Mouse (Mus musculus) olfactory bulb, adult 2 months (tissue): Measurements from ENCODE around the gene Tnc. TPM values are rescaled to one million over a fixed set of nuclear protein-coding genes. Genes with fewer than 3 reads are reported as not detected.

Experiments
- H3K27ac ChIP-seq: fragments of 200-500 bp; 2 replicates; pipeline ENCODE4 v1.5.1; 2012; ENCODE audit warnings: low read depth, low read length; ENCODE audit not compliant: insufficient read depth
- H3K4me1 ChIP-seq: fragments of 200-500 bp; 2 replicates; pipeline ENCODE4 v1.6.1; 2012; ENCODE audit warnings: low read length; ENCODE audit not compliant: control insufficient read depth, insufficient read depth
- H3K4me3 ChIP-seq: fragments of 200-500 bp; 2 replicates; pipeline ENCODE4 v1.5.1; 2012; ENCODE audit warnings: mild to moderate bottlenecking, low read depth, low read length, moderate library complexity; ENCODE audit not compliant: insufficient read depth
- CTCF ChIP-seq: fragments of 200-500 bp; IDR thresholded peaks from 2 replicates; pipeline ENCODE4 v1.5.1; 2012; ENCODE audit warnings: low read depth, mild to moderate bottlenecking, low read length, moderate library complexity; ENCODE audit not compliant: insufficient read depth
- POLR2A ChIP-seq: fragments of 200-500 bp; IDR thresholded peaks from 2 replicates; pipeline ENCODE4 v1.6.1; 2012; ENCODE audit warnings: mild to moderate bottlenecking, low read depth, low read length, moderate library complexity; ENCODE audit not compliant: insufficient read depth
- WGBS: fragments of 180-500 bp; shearing (Covaris S2); methylation state at CpG from one replicate; pipeline ENCODE4 v1.1.7; 2018; 5-methylcytosine and 5-hydroxymethylcytosine counted together
- polyA plus RNA-seq: library from polyadenylated mRNA; stranded (reverse); fragments of >200 nt; gene quantifications from 2 replicates; pipeline ENCODE4 v1.2.4, GENCODE M21; 2012; ENCODE audit warnings: low replicate concordance; ENCODE audit not compliant: missing spikeins, insufficient read depth, insufficient read length

Tnc gene
- polyA plus RNA-seq, 1 experiment = not detected

DNA sequence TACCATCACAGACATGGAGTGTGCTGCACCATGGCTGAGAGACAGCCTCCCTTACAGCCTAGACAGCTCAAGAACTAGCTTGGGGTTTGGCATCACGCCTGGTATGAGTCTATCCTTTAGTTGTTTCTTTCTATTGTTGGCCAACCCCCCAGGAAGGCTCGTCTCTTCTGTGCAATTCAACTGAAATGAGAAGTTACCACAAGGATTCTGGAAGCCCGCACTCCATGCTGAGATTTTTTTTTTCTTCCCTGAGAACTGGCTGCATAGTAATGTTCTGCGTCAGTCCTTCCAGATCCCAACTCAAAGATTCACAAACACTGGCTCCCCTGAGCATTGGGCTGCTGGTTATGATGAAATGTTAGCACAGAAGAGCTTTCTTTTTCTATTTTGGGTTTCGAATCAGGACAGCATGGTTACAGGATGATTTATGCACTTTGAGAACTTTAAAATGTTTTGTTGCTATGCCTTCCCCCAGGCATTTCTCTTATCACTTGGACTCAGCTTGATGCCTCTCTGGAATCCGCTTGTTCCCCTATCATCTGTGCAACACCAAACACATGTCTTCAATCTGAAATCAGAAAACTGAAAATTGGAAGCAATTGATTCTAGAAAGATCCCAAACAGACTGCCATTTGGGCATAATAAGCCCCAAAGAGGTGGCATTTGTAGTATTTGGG lies 29.7 kb upstream of the Tnc start:
- Histone ChIP-seq H3K4me3 (no peak overlapping the region), H3K4me1 (no peaks in the 10 kb centered on the region), H3K27ac (no peak overlapping the region)
- TF ChIP-seq CTCF (no peak), POLR2A (no peak)
- WGBS = 71% methylated on average over 6 of the region's 6 CpGs

- H3K27ac ChIP-seq = no peak overlapping the region
- TF ChIP-seq POLR2A = no peak
- TF ChIP-seq CTCF = no peak
- H3K4me1 ChIP-seq = no peaks in the 10 kb centered on the region
- no peak overlapping the region for H3K4me3 ChIP-seq
These were observed 27.9 kb upstream of the Tnc start for GRCm38 (mm10) chr4:64074725-64075124.

- TF ChIP-seq POLR2A = no peak
- no peak for TF ChIP-seq CTCF
- WGBS = 71% methylated on average over 7 of the region's 7 CpGs
- no peak overlapping the region for H3K27ac ChIP-seq
- no peak overlapping the region for H3K4me3 ChIP-seq
- H3K4me1 ChIP-seq = no peaks in the 10 kb centered on the region
These were observed 20.6 kb upstream of the Tnc start for GRCm38 (mm10) chr4:64067394-64067793.

DNA sequence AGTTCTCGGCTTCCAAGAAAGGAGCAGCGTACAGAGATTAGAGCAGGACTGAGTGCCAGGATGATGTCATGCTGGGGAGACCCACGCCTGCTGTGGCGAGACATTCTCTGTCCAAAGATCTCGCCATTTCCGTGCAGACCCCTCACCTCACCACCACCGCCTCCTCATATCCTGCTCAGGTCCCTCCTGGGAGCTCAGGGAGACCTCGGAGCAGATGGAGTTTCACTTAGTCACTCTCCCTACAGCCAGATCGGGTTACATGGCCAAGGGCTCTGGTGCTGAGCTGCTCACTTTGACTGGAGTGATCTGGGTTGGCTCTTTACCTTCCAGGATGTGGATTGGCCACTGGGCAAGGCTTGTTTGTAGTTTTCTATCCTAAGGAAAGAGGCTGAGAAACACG lies 18.5 kb upstream of the Tnc start:
- H3K4me1 ChIP-seq = no peaks in the 10 kb centered on the region
- 48% methylated on average over 10 of the region's 10 CpGs for WGBS
- H3K27ac ChIP-seq = no peak overlapping the region
- H3K4me3 ChIP-seq = no peak overlapping the region
- no peak for TF ChIP-seq CTCF
- no peak for TF ChIP-seq POLR2A

DNA sequence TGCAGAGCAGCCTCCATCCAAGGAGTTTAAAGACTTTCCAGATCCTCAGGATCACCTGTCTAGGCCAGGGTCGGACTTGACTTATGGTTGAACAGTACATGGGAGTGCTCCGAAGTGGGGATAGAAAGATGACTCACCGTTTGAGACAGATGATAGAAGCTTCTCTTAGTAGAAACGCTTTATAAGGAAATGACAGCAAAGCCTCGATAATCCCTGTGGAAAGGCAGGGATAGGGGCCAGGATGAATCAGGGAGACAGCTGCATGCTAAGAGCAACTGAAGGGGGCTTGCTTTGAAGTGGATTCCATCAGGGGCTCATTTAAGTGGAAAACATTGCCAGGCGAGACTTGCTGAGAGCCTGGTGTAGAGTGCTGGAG lies 12.0 kb upstream of the Tnc start:
- Histone ChIP-seq H3K4me1 (no peaks in the 10 kb centered on the region), H3K27ac (no peak overlapping the region), H3K4me3 (no peak overlapping the region)
- no peak for TF ChIP-seq CTCF
- no peak for TF ChIP-seq POLR2A
- WGBS = 68% methylated on average over 6 of the region's 6 CpGs

DNA sequence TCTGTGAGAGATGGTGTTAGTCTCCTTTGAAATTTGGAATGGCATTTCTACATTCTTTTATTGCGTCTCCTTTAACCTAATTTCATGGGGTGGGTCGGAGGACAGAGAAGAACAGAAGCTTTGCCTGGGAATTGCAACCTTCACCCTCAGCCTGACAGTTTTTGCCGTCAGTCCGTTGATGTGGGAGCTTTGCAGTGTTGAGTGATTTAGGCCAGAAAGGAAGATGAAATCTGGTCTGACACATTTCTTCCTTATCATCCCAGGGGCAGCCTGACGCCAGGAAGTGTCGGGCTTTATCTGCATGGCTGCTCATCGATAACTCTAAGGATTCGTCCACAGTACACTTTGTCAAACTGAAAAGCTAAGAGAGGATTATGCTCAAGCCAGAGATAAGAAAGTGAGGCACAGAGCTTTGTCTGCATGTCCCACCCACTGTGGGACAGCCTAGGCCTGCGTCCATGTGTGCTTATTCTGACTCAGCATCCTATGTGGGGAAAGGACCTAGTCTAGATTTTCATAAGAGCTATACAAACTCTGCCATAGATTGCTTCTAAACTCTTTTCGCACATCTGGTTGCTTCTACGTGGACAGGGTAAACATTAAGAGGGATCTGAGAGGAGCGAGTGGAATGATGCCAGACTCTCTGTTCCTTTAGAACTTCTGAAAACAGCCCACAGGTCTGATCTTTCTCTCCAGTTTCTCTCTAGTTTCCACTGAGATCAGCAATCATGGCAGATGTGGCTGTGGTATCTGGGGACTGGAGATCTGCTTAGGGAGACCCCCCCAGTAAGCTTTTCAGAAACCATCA lies 11.4 kb upstream of the Tnc start:
- TF ChIP-seq POLR2A = no peak
- no peak for TF ChIP-seq CTCF
- WGBS = 80% methylated on average over 12 of the region's 12 CpGs
- H3K27ac ChIP-seq = no peak overlapping the region

DNA sequence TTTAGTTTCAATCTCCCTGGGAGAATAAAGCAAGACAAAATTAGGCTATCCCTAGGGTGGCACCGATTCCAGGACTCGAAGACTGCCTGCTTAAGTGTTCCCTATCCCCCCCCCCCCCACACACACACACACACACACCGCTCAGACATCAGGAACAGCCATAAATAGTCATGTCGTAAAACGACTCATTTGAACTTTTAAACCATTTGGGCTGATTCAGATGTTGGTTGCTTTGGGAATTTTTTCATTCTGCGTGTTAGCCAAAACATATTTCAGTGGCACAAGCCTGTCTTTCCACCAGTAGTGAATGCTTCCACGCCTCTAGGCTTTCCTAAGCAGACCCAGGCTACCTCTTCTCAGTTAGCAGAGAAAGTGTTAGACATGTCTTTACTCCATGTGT lies 1.4 kb upstream of the Tnc start:
- TF ChIP-seq POLR2A (no peak), CTCF (no peak)
- Histone ChIP-seq H3K27ac (no peak overlapping the region), H3K4me1 (peaks cover 10% of the 10 kb centered on the region), H3K4me3 (no peak overlapping the region)
- WGBS = 50% methylated on average over 7 of the region's 7 CpGs

More for the DNA sequence above, 11.4 kb upstream of the Tnc start:
- Histone ChIP-seq H3K4me1 (no peaks in the 10 kb centered on the region), H3K4me3 (no peak overlapping the region)

DNA sequence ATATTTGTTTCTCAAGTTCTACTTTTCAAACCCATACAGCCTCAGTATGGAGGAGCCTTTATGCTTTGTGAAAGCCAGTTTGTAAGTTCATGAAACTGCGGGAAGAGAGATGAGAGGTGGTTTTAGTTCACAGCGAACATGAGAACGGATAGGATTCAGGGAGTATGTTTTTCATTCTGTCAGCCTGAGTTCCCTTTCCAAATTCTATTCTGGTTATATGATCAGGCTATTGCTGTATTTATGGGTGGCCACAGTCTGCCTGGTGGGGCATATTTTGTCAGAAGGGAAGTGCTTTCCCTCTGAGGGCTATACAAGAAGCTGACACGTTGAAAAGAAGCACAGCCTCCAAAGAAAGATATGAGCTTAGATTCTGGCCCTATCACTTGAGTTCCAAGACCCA lies 2.9 kb downstream of the Tnc start:
- Histone ChIP-seq H3K27ac (no peak overlapping the region), H3K4me3 (no peak overlapping the region), H3K4me1 (peaks cover 10% of the 10 kb centered on the region)
- WGBS = 73% methylated on average over 4 of the region's 4 CpGs
- TF ChIP-seq CTCF (no peak), POLR2A (no peak)

DNA sequence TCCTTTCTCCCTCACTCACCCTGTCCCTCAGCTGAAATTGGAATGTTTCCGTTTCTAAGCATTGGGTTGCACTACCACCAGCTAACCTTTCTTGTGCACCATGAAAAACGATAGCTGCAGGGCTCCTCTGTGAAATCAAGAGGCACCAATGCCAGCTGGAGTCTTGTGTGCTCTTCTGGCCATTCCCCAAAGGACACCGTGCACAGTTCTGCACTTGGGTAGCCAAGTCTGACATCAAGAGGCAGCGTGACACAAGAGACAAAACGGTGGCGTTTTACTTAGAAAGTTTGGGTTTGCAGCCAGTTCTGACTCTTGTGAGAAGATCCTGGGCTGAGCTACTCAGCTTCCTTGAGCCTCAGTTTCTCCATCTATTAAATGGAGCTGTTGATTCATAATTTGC lies 3.4 kb downstream of the Tnc start:
- TF ChIP-seq POLR2A = no peak
- TF ChIP-seq CTCF = no peak
- H3K27ac ChIP-seq = no peak overlapping the region
- 41% methylated on average over 6 of the region's 6 CpGs for WGBS

More for the DNA sequence above, 3.4 kb downstream of the Tnc start:
- Histone ChIP-seq H3K4me1 (peaks cover 10% of the 10 kb centered on the region), H3K4me3 (no peak overlapping the region)
